Mouse (Mus musculus): ENCODE results near the gene N4bp2l2.

Gene N4bp2l2

DNA sequence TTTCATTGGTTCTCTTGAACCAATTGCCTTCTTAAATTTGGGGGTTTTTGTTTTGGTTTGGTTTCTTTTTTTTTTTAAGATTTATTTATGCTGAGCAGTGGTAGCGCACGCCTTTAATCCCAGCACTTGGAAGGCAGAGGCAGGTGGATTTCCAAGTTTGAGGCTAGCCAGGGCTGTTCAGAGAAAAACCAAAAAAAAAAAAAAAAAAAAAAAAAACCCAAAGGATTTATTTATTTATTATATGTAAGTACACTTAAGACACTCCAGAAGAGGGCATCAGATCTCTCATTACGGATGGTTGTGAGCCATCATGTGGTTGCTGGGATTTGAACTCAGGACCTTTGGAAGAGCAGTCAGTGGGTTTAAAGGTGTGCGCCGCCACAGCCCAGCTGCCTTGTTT is 105.1 kb downstream of the N4bp2l2 start:
- no peak for DNase-seq

DNA sequence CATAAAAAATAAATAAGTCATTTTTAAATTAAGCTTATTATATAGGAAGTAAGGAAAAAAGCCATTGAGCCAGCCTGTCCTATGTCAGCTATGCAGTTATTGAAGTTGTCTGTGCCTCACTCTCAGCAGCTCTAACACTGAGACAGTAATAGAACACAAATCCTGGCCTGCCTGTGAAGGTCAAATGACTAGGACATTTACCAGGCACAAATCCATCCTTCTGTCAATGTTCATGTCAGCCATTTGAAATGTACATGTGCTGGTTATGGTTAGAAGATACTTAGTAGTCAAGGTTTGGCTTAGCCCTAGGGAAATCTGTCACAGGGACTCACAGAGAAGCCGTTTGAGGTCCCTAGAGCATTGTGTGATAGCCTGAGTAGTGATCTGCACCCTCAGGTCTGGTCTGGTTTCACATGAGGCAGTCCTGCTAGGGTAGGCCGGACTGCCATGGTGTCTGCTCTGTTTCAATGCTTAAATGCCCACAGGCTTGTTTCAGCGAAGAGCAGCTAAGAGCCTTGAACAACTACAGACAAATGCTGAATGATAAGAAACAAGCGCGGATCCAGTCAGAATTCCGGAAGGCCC is 106.4 kb downstream of the N4bp2l2 start:
- DNase-seq = no peak
